Mouse (Mus musculus) left cerebral cortex, adult 8-10 months (tissue): ENCODE data around the gene Grm2. TPM values are rescaled to one million over a fixed set of nuclear protein-coding genes. Genes with fewer than 3 reads are reported as not detected.
A peak's percentile ranks its signal among the peaks of the same experiment; 100 is the strongest.

ENCODE experiments used
- DNase-seq, 2 experiments: peaks; one replicate each; pipeline ENCODE4 v3.0.0; 2022; ENCODE audit warnings: low spot score in 2 of 2
- total RNA-seq, 4 experiments: library from RNA; stranded (reverse); gene quantifications; 2 replicates each; pipeline ENCODE4 v1.2.4; 2022

Gene Grm2
- total RNA-seq, result 10 to 100 TPM; 42.5 to 59.1 (median 45.4) TPM

- no peak for DNase-seq
These were observed at the start of gene Grm2 for GRCm38 (mm10) chr9:106655884-106656720. Gene Grm2, minus strand, starts transcription at chr9:106656082.

- no peak for DNase-seq
These were observed 37.1 kb upstream of the Grm2 start for GRCm38 (mm10) chr9:106692973-106693481.

DNA sequence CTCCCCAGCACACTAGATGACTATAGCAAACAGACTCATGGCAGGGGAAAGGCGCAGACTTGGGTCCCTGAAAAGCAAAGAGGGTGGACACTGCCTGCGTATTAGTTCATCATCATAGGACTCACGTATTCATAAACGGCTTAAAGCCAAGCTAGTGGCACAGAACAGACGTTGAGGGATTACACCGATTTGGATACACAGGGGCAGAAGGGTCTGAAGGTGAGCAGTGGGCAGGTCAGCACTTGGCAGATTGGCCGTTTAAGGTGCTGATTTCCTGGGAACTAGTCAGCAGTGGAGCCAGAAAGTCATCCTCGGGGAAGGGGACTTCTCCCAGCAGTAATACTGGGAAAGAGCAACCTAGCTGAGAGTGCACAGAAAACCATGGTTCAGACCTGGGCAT is 33.0 kb upstream of the Grm2 start:
- DNase-seq, result no peak

DNA sequence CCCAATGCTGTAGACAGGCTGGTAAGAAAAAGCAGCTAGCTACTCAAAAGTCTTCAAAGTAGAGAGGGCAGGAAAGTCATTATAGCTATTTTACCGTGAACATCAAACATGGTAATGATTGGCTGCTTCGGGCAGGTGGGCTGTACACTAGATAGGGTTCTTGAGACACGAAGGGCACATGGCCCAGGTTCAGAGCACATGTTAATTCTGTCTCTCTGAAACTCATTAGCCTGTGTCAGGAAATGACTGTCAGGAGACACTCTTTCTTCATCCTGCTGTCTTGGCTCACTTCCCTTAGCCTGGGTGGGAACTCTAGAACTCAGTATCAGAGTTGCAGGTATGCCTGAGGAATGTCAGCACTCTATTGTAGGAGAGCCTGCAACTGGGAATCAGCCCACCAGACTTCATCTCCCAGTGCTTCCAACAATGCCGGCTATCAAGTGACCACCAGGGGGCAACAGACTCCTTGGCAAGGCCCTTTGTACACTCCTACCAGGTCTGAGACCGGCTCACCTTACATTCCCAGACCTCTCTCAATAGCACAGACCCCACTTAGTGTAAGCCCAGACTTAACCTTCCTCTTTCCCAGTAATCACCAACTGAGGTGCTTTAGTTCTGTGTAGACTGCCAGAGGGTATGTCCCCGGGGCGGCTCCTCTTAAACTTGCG is 31.2 kb upstream of the Grm2 start:
- DNase-seq, result no peak

- DNase-seq, result peak; percentile 63 to 86
These were observed 29.6 kb upstream of the Grm2 start, which contains the start of gene Tex264 for GRCm38 (mm10) chr9:106685249-106686101. Gene Tex264, minus strand, starts transcription at chr9:106685927.

DNA sequence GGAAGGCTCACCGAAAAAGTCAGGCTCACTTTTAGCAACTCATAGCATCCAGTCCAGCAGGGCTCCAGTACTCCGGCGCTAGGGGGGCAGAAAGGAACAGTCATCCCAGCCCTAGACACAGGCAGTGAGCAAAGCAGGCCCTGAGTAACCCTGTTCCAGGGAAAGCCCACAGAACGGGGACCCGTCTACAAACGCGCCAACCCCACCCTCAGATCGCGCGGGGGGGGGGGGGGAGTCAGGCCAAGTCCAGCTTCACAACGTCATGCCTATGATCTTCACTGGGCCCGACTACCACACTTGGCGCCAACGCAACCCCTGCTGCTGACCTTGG is 29.0 kb upstream of the Grm2 start:
- no peak for DNase-seq

- DNase-seq, result no peak
These were observed 28.4 kb upstream of the Grm2 start for GRCm38 (mm10) chr9:106684093-106684872.

- peak in 1 of 2 experiments; percentile 55 for DNase-seq
These were observed 25.1 kb upstream of the Grm2 start for GRCm38 (mm10) chr9:106681026-106681425.

- peak in 1 of 2 experiments; percentile 12 for DNase-seq
These were observed 22.4 kb upstream of the Grm2 start for GRCm38 (mm10) chr9:106678242-106678641.

- no peak for DNase-seq
These were observed 21.8 kb upstream of the Grm2 start for GRCm38 (mm10) chr9:106677702-106678101.

GRCm38 (mm10) chr9:106676571-106676970 is 20.7 kb upstream of the Grm2 start:
- no peak for DNase-seq

- peak in 1 of 2 experiments; percentile 59 for DNase-seq
These were observed 20.1 kb upstream of the Grm2 start for GRCm38 (mm10) chr9:106675965-106676364.

GRCm38 (mm10) chr9:106675480-106675879 is 19.6 kb upstream of the Grm2 start:
- peak; percentile 71 to 84 for DNase-seq

DNA sequence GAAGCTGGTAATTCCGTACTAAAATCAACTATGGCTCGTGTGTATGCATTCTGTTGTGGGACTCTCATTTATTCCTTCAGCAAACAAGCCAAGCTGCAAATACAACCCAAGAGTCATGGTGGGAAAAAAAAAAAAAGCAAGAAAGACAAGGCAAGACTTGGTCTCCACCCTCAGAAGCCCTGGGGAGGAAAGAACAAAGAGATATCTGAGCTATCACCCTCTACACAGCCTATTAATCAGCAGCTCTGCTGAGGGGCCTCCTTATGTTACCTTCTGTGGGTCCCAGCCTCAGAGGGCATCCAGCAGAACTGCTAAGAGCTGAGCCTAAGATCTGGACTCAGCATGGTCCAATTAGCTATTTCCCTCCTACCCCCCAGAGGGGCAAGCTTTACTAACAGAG is 18.0 kb upstream of the Grm2 start:
- no peak for DNase-seq

DNA sequence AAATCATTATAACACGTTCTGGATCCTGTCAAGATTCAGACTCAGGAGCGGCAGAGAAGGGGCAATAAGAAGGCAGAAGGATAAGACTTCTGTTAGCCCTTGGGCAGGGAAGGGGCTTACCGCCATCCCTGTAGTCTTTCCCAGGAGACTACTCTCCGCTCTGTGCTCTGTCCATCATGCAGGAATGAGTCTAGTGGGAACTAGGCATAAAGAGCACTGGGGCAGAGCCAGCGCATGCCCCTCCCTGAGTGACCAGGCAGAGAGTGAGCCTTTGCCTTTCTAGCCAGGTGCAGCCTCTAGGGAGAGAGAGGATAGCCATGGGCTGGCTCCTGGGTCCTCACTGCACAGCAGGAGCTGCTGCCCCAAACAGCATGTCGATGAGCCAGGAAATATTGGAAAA is 9.0 kb upstream of the Grm2 start:
- no peak for DNase-seq

DNA sequence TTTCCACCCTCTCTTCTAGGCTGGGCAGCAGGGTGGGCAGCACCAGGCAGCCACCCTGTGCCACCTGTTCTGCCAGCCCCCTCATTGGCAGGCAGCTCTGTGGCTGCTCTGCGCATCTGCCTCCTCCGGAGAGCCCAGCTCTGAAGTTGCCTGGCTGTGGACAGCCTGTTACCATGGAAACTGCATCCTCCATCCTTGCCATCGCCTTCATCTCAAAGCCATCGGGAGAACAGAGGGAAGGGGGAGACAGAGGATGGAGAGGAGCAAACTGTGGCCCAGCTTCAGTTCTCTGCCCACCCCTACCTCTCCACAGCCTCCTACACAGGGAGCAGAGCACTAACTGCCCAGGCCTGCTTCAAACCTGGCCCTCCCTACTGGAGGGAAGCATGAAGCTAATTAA is 8.6 kb upstream of the Grm2 start:
- DNase-seq, result peak in 1 of 2 experiments; percentile 93

- no peak for DNase-seq
These were observed 7.3 kb upstream of the Grm2 start for GRCm38 (mm10) chr9:106663200-106663599.

DNA sequence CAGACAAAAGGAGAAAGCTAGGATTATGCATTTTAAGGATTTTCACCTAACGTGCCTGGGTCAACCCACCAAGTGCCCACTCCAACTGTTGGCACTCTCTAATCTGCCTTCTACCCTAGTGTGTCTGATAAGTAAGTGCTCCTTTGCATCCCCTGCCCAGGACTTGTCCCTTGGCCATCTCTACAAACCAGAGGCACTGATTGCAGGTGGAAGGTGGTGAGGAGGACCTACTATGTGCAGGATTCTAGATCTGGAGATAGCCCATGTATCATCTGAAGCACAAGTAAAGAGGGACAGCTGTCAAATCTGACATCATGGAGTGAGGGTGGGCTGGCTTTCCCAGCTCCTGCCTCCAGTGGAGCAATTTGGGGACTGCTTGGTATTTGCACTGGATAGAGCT is 4.1 kb upstream of the Grm2 start:
- DNase-seq, result no peak

DNA sequence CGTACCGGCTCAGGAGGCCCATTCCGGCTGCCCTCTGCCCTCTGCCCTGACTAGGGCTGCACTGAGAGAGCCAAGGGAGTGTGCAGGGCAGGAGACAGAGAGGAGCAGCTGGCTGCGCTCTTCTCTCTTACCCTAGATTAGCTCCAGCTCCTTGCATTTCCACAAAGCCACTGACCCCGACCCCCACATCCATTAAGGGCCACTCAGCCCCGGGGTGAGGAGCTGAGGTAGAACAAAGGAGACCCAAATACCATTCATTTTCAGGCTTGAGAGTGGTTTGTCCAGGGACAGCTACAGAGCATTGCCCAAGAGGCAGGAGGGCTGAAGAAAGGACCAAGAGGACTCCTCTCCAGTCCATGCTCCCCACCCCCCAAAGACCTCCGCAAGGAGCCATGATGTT is 3.6 kb upstream of the Grm2 start:
- DNase-seq, result no peak

- no peak for DNase-seq
These were observed 1.7 kb upstream of the Grm2 start for GRCm38 (mm10) chr9:106657592-106657991.

GRCm38 (mm10) chr9:106656820-106657219 is 938 bp upstream of the Grm2 start:
- DNase-seq, result no peak
